Mouse (Mus musculus): Measurements from ENCODE around the gene Dlgap4. TPM values are rescaled to one million over a fixed set of nuclear protein-coding genes. Genes with fewer than 3 reads are reported as not detected.
"Not testable (repeated sequence)": the region's sequence is repeated elsewhere in the genome, so short reads cannot be mapped to it uniquely, and the experiment has no call there.

Dlgap4 gene
- total RNA-seq, 1 experiment from 2014 or later = 50.6 TPM

- DNase-seq = no peak
These were observed 163.4 kb downstream of the Dlgap4 start for GRCm38 (mm10) chr2:156776907-156777306.

GRCm38 (mm10) chr2:156777326-156778004 is 164.0 kb downstream of the Dlgap4 start:
- DNase-seq = no peak

GRCm38 (mm10) chr2:156778571-156778970 is 165.1 kb downstream of the Dlgap4 start:
- no peak for DNase-seq

- peak; percentile 44 for DNase-seq
These were observed 165.5 kb downstream of the Dlgap4 start for GRCm38 (mm10) chr2:156779036-156779435.

GRCm38 (mm10) chr2:156779488-156779887 is 166.0 kb downstream of the Dlgap4 start:
- DNase-seq = no peak

- no peak for DNase-seq
These were observed 166.6 kb downstream of the Dlgap4 start for GRCm38 (mm10) chr2:156780129-156780528.

- no peak for DNase-seq
These were observed 167.2 kb downstream of the Dlgap4 start for GRCm38 (mm10) chr2:156780752-156781151.

GRCm38 (mm10) chr2:156781281-156781680 is 167.8 kb downstream of the Dlgap4 start:
- DNase-seq = no peak

- no peak for DNase-seq
These were observed 168.5 kb downstream of the Dlgap4 start for GRCm38 (mm10) chr2:156781836-156782480.

GRCm38 (mm10) chr2:156782481-156783348 is 169.2 kb downstream of the Dlgap4 start:
- DNase-seq = no peak

- peak; percentile 45 for DNase-seq
These were observed 169.8 kb downstream of the Dlgap4 start for GRCm38 (mm10) chr2:156783349-156783728.

- no peak for DNase-seq
These were observed 170.6 kb downstream of the Dlgap4 start for GRCm38 (mm10) chr2:156784016-156784585.

GRCm38 (mm10) chr2:156784891-156785290 is 171.4 kb downstream of the Dlgap4 start:
- DNase-seq = no peak

GRCm38 (mm10) chr2:156786369-156786768 is 172.9 kb downstream of the Dlgap4 start:
- DNase-seq = not testable (repeated sequence)

GRCm38 (mm10) chr2:156787090-156787775 is 173.7 kb downstream of the Dlgap4 start:
- DNase-seq = no peak

GRCm38 (mm10) chr2:156787776-156788105 is 174.2 kb downstream of the Dlgap4 start:
- no peak for DNase-seq

GRCm38 (mm10) chr2:156788836-156789235 is 175.3 kb downstream of the Dlgap4 start:
- no peak for DNase-seq

GRCm38 (mm10) chr2:156798516-156798915 is 185.0 kb downstream of the Dlgap4 start:
- no peak for DNase-seq

- DNase-seq = no peak
These were observed 187.5 kb downstream of the Dlgap4 start for GRCm38 (mm10) chr2:156801045-156801444.

- DNase-seq = not testable (repeated sequence)
These were observed 188.6 kb downstream of the Dlgap4 start for GRCm38 (mm10) chr2:156802116-156802515.

- no peak for DNase-seq
These were observed 190.3 kb downstream of the Dlgap4 start for GRCm38 (mm10) chr2:156803698-156804372.

Data from adrenal gland, postnatal 25 days (tissue).